Mouse (Mus musculus) heart, embryonic 10.5 days (tissue): ENCODE measurements at regions not wholly inside any gene's neighbourhood (a gene's known extent, or its start where the extent isn't known, plus 50 kb on each side); places are given as distances from the start of the nearest gene placed in this dataset.
A peak's percentile ranks its signal among the peaks of the same experiment; 100 is the strongest.

ENCODE experiments used
- DNase-seq: peaks from one replicate; pipeline ENCODE4 v3.0.0-alpha.2; 2017; ENCODE audit warnings: low spot score
- H3K27ac ChIP-seq: fragments of 300-500 bp; sonication (generic); 2 replicates; pipeline ENCODE4 v1.5.1; 2016; ENCODE audit warnings: mild to moderate bottlenecking
- H3K27me3 ChIP-seq: fragments of 300-500 bp; sonication (generic); 2 replicates; pipeline ENCODE4 v1.6.1; 2016; ENCODE audit warnings: mild to moderate bottlenecking; ENCODE audit not compliant: poor library complexity, insufficient read depth, severe bottlenecking
- H3K36me3 ChIP-seq: fragments of 300-500 bp; sonication (generic); 2 replicates; pipeline ENCODE4 v1.6.1; 2016; ENCODE audit warnings: mild to moderate bottlenecking, moderate library complexity
- H3K4me1 ChIP-seq: fragments of 300-500 bp; sonication (generic); 2 replicates; pipeline ENCODE4 v1.6.1; 2016; ENCODE audit warnings: mild to moderate bottlenecking
- H3K4me3 ChIP-seq: fragments of 300-500 bp; sonication (generic); 2 replicates; pipeline ENCODE4 v1.5.1; 2016; ENCODE audit warnings: mild to moderate bottlenecking, moderate library complexity
- H3K9me3 ChIP-seq: fragments of 300-500 bp; sonication (generic); 2 replicates; pipeline ENCODE4 v1.6.1; 2016; ENCODE audit warnings: mild to moderate bottlenecking, moderate library complexity
- WGBS: fragments of 180-500 bp; shearing (Covaris S2); methylation state at CpG from one replicate; pipeline ENCODE4 v1.1.7; 2016; 5-methylcytosine and 5-hydroxymethylcytosine counted together

DNA sequence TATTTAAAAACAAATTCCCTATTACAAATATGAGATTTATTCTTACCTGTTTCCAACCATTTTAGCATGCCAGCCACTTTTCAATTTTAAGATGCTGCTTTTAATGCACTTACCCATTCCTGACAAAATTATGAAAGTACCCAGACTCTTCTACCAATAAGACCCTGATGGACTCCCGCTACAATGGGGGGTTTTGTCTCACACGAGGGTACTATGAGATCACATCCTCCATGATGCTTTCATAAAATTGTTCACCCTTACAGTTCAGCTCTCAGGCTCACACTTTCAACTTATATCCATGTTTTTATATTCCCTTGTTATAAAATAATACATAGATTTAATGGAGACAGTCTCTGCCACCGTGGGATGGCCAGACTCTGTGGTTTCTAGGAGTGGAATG is 68.1 kb upstream of the Adamts18 start:
- Histone ChIP-seq H3K4me1 (no peaks in the 10 kb centered on the region), H3K4me3 (no peak overlapping the region), H3K9me3 (no peaks in the 10 kb centered on the region), H3K27me3 (no peaks in the 10 kb centered on the region), H3K36me3 (no peaks in the 10 kb centered on the region), H3K27ac (no peak overlapping the region)
- WGBS = 83% methylated on average over 3 of the region's 3 CpGs
- DNase-seq = no peak

- 56% methylated on average over 6 of the region's 6 CpGs for WGBS
- no peaks in the 10 kb centered on the region for H3K9me3 ChIP-seq
- no peak overlapping the region for H3K4me3 ChIP-seq
- H3K27ac ChIP-seq = no peak overlapping the region
- no peaks in the 10 kb centered on the region for H3K36me3 ChIP-seq
- no peaks in the 10 kb centered on the region for H3K4me1 ChIP-seq
- DNase-seq = no peak
- no peaks in the 10 kb centered on the region for H3K27me3 ChIP-seq
Observed at GRCm38 (mm10) chr8:113917197-113917596, 68.7 kb upstream of the Adamts18 start.

GRCm38 (mm10) chr8:113920306-113920705 is 71.8 kb upstream of the Adamts18 start:
- Histone ChIP-seq H3K27ac (no peak overlapping the region), H3K4me1 (no peaks in the 10 kb centered on the region), H3K36me3 (no peaks in the 10 kb centered on the region), H3K27me3 (no peaks in the 10 kb centered on the region), H3K9me3 (no peaks in the 10 kb centered on the region), H3K4me3 (no peak overlapping the region)
- WGBS = 62% methylated on average over 2 of the region's 2 CpGs
- no peak for DNase-seq

GRCm38 (mm10) chr8:113923381-113923780 is 74.8 kb upstream of the Adamts18 start:
- DNase-seq = no peak
- Histone ChIP-seq H3K4me3 (no peak overlapping the region), H3K27ac (no peak overlapping the region), H3K4me1 (no peaks in the 10 kb centered on the region), H3K27me3 (no peaks in the 10 kb centered on the region), H3K36me3 (no peaks in the 10 kb centered on the region), H3K9me3 (no peaks in the 10 kb centered on the region)
- 66% methylated on average over 3 of the region's 3 CpGs for WGBS

- H3K4me1 ChIP-seq = no peaks in the 10 kb centered on the region
- WGBS = 84% methylated on average over 3 of the region's 3 CpGs
- DNase-seq = no peak
- H3K4me3 ChIP-seq = no peak overlapping the region
- no peaks in the 10 kb centered on the region for H3K27me3 ChIP-seq
- H3K36me3 ChIP-seq = no peaks in the 10 kb centered on the region
- no peak overlapping the region for H3K27ac ChIP-seq
- no peaks in the 10 kb centered on the region for H3K9me3 ChIP-seq
Observed at GRCm38 (mm10) chr8:113953721-113954120, 105.2 kb upstream of the Adamts18 start.

GRCm38 (mm10) chr8:113956439-113957043 is 108.0 kb upstream of the Adamts18 start:
- no peak overlapping the region for H3K27ac ChIP-seq
- no peaks in the 10 kb centered on the region for H3K27me3 ChIP-seq
- no peak overlapping the region for H3K4me3 ChIP-seq
- H3K9me3 ChIP-seq = no peaks in the 10 kb centered on the region
- 79% methylated on average over 14 of the region's 14 CpGs for WGBS
- DNase-seq = no peak
- H3K4me1 ChIP-seq = no peaks in the 10 kb centered on the region
- no peaks in the 10 kb centered on the region for H3K36me3 ChIP-seq

GRCm38 (mm10) chr8:113957821-113958220 is 109.3 kb upstream of the Adamts18 start:
- no peak for DNase-seq

DNA sequence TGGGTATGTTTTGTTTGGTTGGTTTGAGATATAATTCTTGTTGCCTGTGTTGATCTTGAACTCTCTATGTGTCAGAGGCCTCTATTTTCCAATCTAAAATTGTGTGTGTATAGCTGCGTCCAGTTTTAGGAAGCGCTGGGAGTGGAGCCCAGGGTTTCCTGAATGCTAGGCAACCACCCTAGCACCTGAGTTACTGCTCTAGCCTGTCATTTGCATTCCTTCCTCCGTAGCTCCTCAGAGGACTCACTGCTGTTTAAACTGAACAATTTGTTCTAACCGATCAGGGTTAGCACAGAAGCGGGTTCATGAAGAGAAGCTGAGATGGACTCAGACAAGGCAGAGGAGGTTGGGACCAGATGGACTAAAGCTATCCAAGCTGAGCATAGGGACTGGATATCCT is 127.3 kb upstream of the Adamts18 start:
- no peak for DNase-seq
- H3K9me3 ChIP-seq = no peaks in the 10 kb centered on the region
- no peak overlapping the region for H3K4me3 ChIP-seq
- H3K36me3 ChIP-seq = no peaks in the 10 kb centered on the region
- H3K4me1 ChIP-seq = peaks cover 9% of the 10 kb centered on the region
- peaks cover 13% of the 10 kb centered on the region for H3K27me3 ChIP-seq
- H3K27ac ChIP-seq = no peak overlapping the region
- WGBS = 72% methylated on average over 5 of the region's 5 CpGs

More at GRCm38 (mm10) chr8:113957821-113958220, 109.3 kb upstream of the Adamts18 start:
- WGBS = 66% methylated on average over 6 of the region's 6 CpGs
- Histone ChIP-seq H3K4me1 (no peaks in the 10 kb centered on the region), H3K27ac (no peak overlapping the region), H3K27me3 (no peaks in the 10 kb centered on the region), H3K36me3 (no peaks in the 10 kb centered on the region), H3K9me3 (no peaks in the 10 kb centered on the region), H3K4me3 (no peak overlapping the region)

- H3K4me1 ChIP-seq = peaks cover 14% of the 10 kb centered on the region
- H3K27ac ChIP-seq = 0 out of 2 replicates have a peak overlapping the region, but pooled peaks have one; percentile 16
- no peaks in the 10 kb centered on the region for H3K36me3 ChIP-seq
- H3K4me3 ChIP-seq = no peak overlapping the region
- no peak for DNase-seq
- H3K9me3 ChIP-seq = no peaks in the 10 kb centered on the region
- WGBS = 39% methylated on average over 4 of the region's 4 CpGs
- H3K27me3 ChIP-seq = peaks cover 21% of the 10 kb centered on the region
Observed at GRCm38 (mm10) chr8:113976626-113977025, 128.1 kb upstream of the Adamts18 start.

DNA sequence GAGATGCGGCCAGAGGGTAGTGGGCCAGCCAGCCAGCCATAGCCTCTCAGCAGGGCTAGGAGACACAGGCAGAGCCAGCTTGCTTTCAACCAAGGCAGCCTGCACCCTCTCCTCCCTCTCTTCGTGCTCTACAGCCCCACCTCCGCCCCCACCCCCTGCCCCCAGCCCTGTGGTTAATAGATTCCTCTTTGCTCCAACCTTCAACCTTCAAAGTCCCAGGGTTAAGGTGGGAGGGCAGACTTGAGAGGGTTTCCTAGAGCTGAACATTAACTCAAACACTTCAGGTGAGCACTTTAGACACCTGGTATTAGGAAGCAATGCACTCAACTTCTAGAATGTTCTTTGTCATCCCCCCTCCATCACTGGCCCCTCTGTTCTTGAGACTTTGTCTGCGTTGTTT is 128.5 kb upstream of the Adamts18 start:
- H3K27ac ChIP-seq = 0 out of 2 replicates have a peak overlapping the region, but pooled peaks have one; percentile 16
- DNase-seq = no peak

GRCm38 (mm10) chr8:113978946-113979345 is 130.4 kb upstream of the Adamts18 start:
- WGBS = 47% methylated on average over 9 of the region's 9 CpGs
- H3K4me1 ChIP-seq = peaks cover 16% of the 10 kb centered on the region
- H3K27me3 ChIP-seq = peaks cover 44% of the 10 kb centered on the region
- no peak overlapping the region for H3K4me3 ChIP-seq
- DNase-seq = no peak
- no peaks in the 10 kb centered on the region for H3K9me3 ChIP-seq
- no peak overlapping the region for H3K27ac ChIP-seq
- H3K36me3 ChIP-seq = no peaks in the 10 kb centered on the region

More for the DNA sequence above, 128.5 kb upstream of the Adamts18 start:
- Histone ChIP-seq H3K4me1 (peaks cover 16% of the 10 kb centered on the region), H3K9me3 (no peaks in the 10 kb centered on the region), H3K4me3 (no peak overlapping the region), H3K27me3 (peaks cover 26% of the 10 kb centered on the region), H3K36me3 (no peaks in the 10 kb centered on the region)
- 31% methylated on average over 4 of the region's 4 CpGs for WGBS

GRCm38 (mm10) chr8:113979837-113980236 is 131.3 kb upstream of the Adamts18 start:
- 85% methylated on average over 5 of the region's 5 CpGs for WGBS
- Histone ChIP-seq H3K36me3 (no peaks in the 10 kb centered on the region), H3K9me3 (no peaks in the 10 kb centered on the region), H3K4me1 (peaks cover 16% of the 10 kb centered on the region), H3K4me3 (no peak overlapping the region), H3K27ac (no peak overlapping the region), H3K27me3 (peaks cover 45% of the 10 kb centered on the region)
- no peak for DNase-seq

DNA sequence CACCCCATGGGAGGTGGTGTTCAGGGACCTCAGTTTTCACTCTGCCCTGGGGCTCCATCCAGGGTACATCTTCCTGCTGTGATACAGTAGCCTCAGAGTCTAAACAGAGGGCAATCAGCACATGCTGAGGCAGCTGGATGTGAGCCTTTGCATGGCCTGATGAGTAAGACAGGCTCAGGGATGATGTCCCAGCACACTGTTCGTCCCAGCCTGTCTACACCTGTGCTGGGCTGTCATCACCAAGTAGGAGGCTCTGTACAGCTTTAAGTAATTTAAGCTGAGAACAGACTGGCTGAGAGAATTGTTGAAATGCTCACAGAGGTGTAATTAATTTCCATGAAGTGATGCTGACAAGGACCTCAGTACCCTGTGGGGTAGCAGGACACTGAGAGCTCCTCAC is 132.8 kb upstream of the Adamts18 start:
- no peak overlapping the region for H3K4me3 ChIP-seq
- H3K36me3 ChIP-seq = no peaks in the 10 kb centered on the region
- no peak overlapping the region for H3K27ac ChIP-seq
- DNase-seq = no peak
- 3% methylated on average over 1 of the region's 1 CpGs for WGBS
- no peaks in the 10 kb centered on the region for H3K9me3 ChIP-seq
- peaks cover 56% of the 10 kb centered on the region for H3K27me3 ChIP-seq
- H3K4me1 ChIP-seq = peaks cover 14% of the 10 kb centered on the region

- peaks cover 47% of the 10 kb centered on the region for H3K27me3 ChIP-seq
- no peak for DNase-seq
- H3K4me3 ChIP-seq = no peak overlapping the region
- no peaks in the 10 kb centered on the region for H3K36me3 ChIP-seq
- 6% methylated on average over 10 of the region's 10 CpGs for WGBS
- H3K4me1 ChIP-seq = peaks cover 7% of the 10 kb centered on the region; the same call in 1 of the 2 replicates
- H3K9me3 ChIP-seq = no peaks in the 10 kb centered on the region
- H3K27ac ChIP-seq = no peak overlapping the region
Observed at GRCm38 (mm10) chr8:113984845-113985244, 136.3 kb upstream of the Adamts18 start.
